Mouse (Mus musculus) limb, embryonic 11.5 days (tissue): ENCODE results near the gene Prkaa1. TPM values are rescaled to one million over a fixed set of nuclear protein-coding genes. Genes with fewer than 3 reads are reported as not detected.

ENCODE experiments used
- ATAC-seq: fragments of 200-750 bp; cut with Nextera tagmentation; 2 replicates; pipeline ENCODE4 v1.8.0; 2017; ENCODE audit warnings: low read depth; ENCODE audit not compliant: insufficient number of reproducible peaks, low FRiP score, low TSS enrichment
- DNase-seq: peaks from one replicate; pipeline ENCODE4 v3.0.0-alpha.2; 2015; ENCODE audit warnings: low spot score
- H3K27ac ChIP-seq: fragments of 300-500 bp; sonication (generic); replicated peaks from 2 replicates; pipeline ENCODE4 v1.5.1; 2014; ENCODE audit warnings: low read depth, mild to moderate bottlenecking, low read length
- H3K27me3 ChIP-seq: fragments of 300-500 bp; sonication (generic); 2 replicates; pipeline ENCODE4 v1.6.1; 2014; ENCODE audit warnings: mild to moderate bottlenecking, low read length, mixed read lengths; ENCODE audit not compliant: control insufficient read depth, insufficient read depth
- H3K36me3 ChIP-seq: fragments of 300-500 bp; sonication (generic); 2 replicates; pipeline ENCODE4 v1.6.1; 2014; ENCODE audit warnings: mild to moderate bottlenecking, low read length, moderate library complexity, mixed read lengths; ENCODE audit not compliant: control insufficient read depth, insufficient read depth
- H3K4me1 ChIP-seq: fragments of 300-500 bp; sonication (generic); 2 replicates; pipeline ENCODE4 v1.6.1; 2014; ENCODE audit warnings: low read length, mixed read lengths; ENCODE audit not compliant: control insufficient read depth, insufficient read depth
- H3K4me2 ChIP-seq: fragments of 300-500 bp; sonication (generic); 2 replicates; pipeline ENCODE4 v1.6.1; 2014; ENCODE audit warnings: low read depth, mild to moderate bottlenecking, moderate library complexity; ENCODE audit not compliant: severe bottlenecking
- H3K4me3 ChIP-seq: fragments of 300-500 bp; sonication (generic); 2 replicates; pipeline ENCODE4 v1.5.1; 2014; ENCODE audit warnings: low read depth, low read length
- H3K9ac ChIP-seq: fragments of 300-500 bp; sonication (generic); 2 replicates; pipeline ENCODE4 v1.6.1; 2014; ENCODE audit warnings: mild to moderate bottlenecking, low read length
- H3K9me3 ChIP-seq: fragments of 300-500 bp; sonication (generic); 2 replicates; pipeline ENCODE4 v1.6.1; 2016; ENCODE audit warnings: low read length; ENCODE audit not compliant: control insufficient read depth
- WGBS: fragments of 180-500 bp; shearing (Covaris S2); extraction: QIAGEN DNeasy Blood & Tissue Kit; methylation state at CpG from one replicate; pipeline ENCODE4 v1.1.7; 2014; 5-methylcytosine and 5-hydroxymethylcytosine counted together
- polyA plus RNA-seq: library from polyadenylated mRNA; unstranded; fragments of >200 nt; fragmentation: Nextera tagmentation; extraction: Ambion mirVana; gene quantifications from 2 replicates; pipeline ENCODE4 v1.2.1, GENCODE M21; 2014

The Prkaa1 gene
- polyA plus RNA-seq: 20.4 and 21.2 TPM in 2 replicates

DNA sequence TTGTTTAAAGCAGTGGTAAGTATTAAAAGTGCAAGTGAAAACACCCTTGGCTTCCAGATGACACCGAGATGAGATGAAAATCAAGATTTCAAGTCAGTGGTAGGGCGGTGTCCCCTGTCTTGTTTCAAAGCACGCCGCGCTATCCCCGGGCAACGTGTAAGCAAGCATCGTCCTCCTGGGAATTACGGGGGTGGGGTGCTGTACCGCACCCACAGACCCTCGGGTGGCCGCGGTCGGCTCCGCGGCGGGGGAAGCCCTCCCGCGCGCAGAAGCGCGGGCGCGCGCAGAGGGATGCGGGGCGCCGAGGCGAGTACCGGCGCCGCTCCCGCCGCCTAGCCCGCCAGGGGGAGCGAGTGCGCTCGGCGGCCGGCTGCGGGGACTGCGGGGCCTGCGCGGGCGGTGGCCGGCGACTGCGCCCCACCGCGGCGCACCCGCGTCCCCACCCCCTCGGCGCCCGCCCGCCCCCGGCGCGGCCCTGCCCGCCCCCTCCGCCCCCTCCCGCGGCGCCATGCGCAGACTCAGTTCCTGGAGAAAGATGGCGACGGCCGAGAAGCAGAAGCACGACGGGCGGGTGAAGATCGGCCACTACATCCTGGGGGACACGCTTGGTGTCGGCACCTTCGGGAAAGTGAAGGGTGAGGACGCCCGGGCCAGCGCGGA, at the start of gene Prkaa1:
Gene Prkaa1, plus strand, starts transcription at position 501 of the 660 bp plus-strand sequence.
- no peaks in the 10 kb centered on the region for H3K27me3 ChIP-seq
- peak within 1 kb of the TSS; percentile 65 for H3K4me2 ChIP-seq
- H3K4me3 ChIP-seq: peak within 1 kb of the TSS; percentile 89
- DNase-seq (peak; percentile 82), ATAC-seq (peak; percentile 87)
- no peaks in the 10 kb centered on the region for H3K9me3 ChIP-seq
- H3K9ac ChIP-seq: peak within 1 kb of the TSS; percentile 88
- H3K27ac ChIP-seq: peak within 1 kb of the TSS; percentile 85
- peaks cover 8% of the 10 kb centered on the region for H3K4me1 ChIP-seq
- WGBS: under 1% methylated on average over 52 of the region's 80 CpGs
- no peaks in the 10 kb centered on the region for H3K36me3 ChIP-seq

DNA sequence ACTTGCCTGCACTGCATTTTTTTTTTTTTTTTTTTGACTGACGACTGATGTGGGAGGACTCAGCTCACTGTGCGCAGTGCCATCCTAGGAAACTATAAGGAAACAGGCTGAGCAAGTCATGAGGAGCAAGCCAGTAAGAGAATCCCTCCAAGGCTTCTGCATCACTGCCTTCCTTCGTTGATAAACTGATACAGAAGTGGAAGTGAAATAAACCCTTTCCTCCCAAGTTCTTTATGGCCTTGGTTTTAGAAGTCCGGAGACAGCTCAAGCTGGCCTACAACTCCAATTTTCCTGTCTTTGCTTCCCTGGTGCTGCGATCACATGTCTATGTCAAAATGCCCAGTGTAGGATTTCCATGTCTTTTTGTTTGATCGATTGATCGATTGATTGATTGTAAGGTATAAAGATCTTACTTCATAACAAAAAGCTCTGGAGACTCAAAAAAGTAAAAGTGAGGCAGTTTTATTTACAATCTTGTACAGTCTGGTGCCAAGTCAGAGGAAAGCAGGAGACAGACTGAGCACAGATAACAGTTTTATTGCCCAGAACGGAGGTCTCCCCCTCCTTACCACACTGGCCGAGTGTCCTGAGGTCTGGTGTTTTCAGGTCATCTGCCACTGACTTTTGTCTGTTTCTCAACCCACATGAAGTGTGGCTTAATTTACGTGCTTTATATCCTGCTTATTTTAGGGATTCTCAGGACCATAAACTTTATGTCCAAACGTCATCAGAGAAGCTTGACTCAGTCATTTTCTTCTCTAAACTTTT, 47.9 kb upstream of the Prkaa1 start:
- Histone ChIP-seq H3K27ac (no peak overlapping the region), H3K9ac (no peak overlapping the region), H3K9me3 (no peaks in the 10 kb centered on the region), H3K27me3 (no peaks in the 10 kb centered on the region), H3K4me2 (no peak overlapping the region), H3K36me3 (no peaks in the 10 kb centered on the region), H3K4me3 (no peak overlapping the region), H3K4me1 (no peaks in the 10 kb centered on the region)
- WGBS: 77% methylated on average over 11 of the region's 11 CpGs
- ATAC-seq: no peak
- DNase-seq: no peak

- Histone ChIP-seq H3K27me3 (no peaks in the 10 kb centered on the region), H3K27ac (no peak overlapping the region), H3K36me3 (no peaks in the 10 kb centered on the region), H3K4me2 (no peak overlapping the region), H3K9ac (no peak overlapping the region), H3K4me1 (no peaks in the 10 kb centered on the region), H3K4me3 (no peak overlapping the region), H3K9me3 (no peaks in the 10 kb centered on the region)
- no peak for DNase-seq
- ATAC-seq: no peak
- WGBS: 87% methylated on average over 1 of the region's 1 CpGs
Observed at GRCm38 (mm10) chr15:5097376-5097775, 46.3 kb upstream of the Prkaa1 start.

- DNase-seq (no peak), ATAC-seq (no peak)
- Histone ChIP-seq H3K4me2 (no peak overlapping the region), H3K36me3 (no peaks in the 10 kb centered on the region), H3K9me3 (no peaks in the 10 kb centered on the region), H3K9ac (no peak overlapping the region), H3K27ac (no peak overlapping the region), H3K4me3 (no peak overlapping the region), H3K27me3 (no peaks in the 10 kb centered on the region), H3K4me1 (no peaks in the 10 kb centered on the region)
- 87% methylated on average over 4 of the region's 4 CpGs for WGBS
Observed at GRCm38 (mm10) chr15:5102312-5102711, 41.3 kb upstream of the Prkaa1 start.

- Histone ChIP-seq H3K4me1 (no peaks in the 10 kb centered on the region), H3K9me3 (no peaks in the 10 kb centered on the region), H3K36me3 (no peaks in the 10 kb centered on the region), H3K9ac (no peak overlapping the region), H3K27me3 (no peaks in the 10 kb centered on the region), H3K4me3 (no peak overlapping the region), H3K27ac (no peak overlapping the region), H3K4me2 (no peak overlapping the region)
- WGBS: 82% methylated on average over 6 of the region's 6 CpGs
- ATAC-seq: no peak
- no peak for DNase-seq
Observed at GRCm38 (mm10) chr15:5105891-5106290, 37.8 kb upstream of the Prkaa1 start.

DNA sequence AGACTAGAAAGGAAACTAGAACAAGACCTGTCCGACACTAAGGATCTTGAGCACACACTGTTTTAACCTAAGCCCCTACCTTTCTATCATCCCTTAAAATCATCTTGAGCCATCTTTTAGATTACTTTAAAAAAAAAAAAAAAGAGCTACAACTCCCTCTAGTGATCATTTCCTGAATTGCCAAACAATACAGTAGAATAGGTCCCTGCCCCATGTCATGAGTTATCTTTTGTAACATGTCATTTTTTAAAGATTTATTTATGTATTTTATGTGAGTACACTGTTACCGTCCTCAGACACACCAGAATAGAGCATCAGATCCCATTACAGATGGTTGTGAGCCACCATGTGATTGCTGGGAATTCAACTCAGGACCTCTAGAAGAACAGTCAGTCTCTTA, 37.4 kb upstream of the Prkaa1 start:
- no peak overlapping the region for H3K4me3 ChIP-seq
- H3K27ac ChIP-seq: no peak overlapping the region
- ATAC-seq (no peak), DNase-seq (no peak)
- no peaks in the 10 kb centered on the region for H3K9me3 ChIP-seq
- H3K4me1 ChIP-seq: no peaks in the 10 kb centered on the region
- 56% methylated on average over 2 of the region's 2 CpGs for WGBS
- no peaks in the 10 kb centered on the region for H3K36me3 ChIP-seq
- H3K27me3 ChIP-seq: no peaks in the 10 kb centered on the region
- H3K9ac ChIP-seq: no peak overlapping the region
- no peak overlapping the region for H3K4me2 ChIP-seq

- WGBS: 69% methylated on average over 21 of the region's 21 CpGs
- ATAC-seq: no peak
- Histone ChIP-seq H3K4me2 (no peak within 1 kb of the TSS), H3K9ac (no peak within 1 kb of the TSS), H3K27ac (no peak within 1 kb of the TSS), H3K27me3 (no peaks in the 10 kb centered on the region), H3K9me3 (no peaks in the 10 kb centered on the region), H3K36me3 (no peaks in the 10 kb centered on the region), H3K4me3 (no peak within 1 kb of the TSS), H3K4me1 (no peaks in the 10 kb centered on the region)
- DNase-seq: no peak
Observed at GRCm38 (mm10) chr15:5107686-5108654, 35.7 kb upstream of the Prkaa1 start, which contains the start of gene Card6. Gene Card6, minus strand, starts transcription at chr15:5108539.

DNA sequence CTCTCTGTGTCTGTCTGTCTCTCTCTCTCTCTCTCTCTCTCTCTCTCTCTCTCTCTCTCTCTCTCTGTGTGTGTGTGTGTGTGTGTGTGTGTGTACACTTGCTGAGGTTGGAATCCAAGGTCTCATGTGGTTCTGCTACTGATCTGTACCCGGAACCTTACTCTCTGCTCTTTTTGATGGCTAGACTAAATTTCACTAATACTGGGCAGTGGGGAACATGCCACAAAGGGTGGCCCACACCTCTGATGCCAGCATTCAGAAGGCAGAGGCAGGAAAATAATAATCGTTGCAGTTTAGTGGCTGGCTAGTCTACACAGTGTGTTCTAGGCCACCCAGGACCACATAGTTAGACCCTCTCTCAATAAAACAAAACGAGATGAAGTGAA, 35.0 kb upstream of the Prkaa1 start:
- Histone ChIP-seq H3K27ac (no peak overlapping the region), H3K36me3 (no peaks in the 10 kb centered on the region), H3K9ac (no peak overlapping the region), H3K4me3 (no peak overlapping the region), H3K27me3 (no peaks in the 10 kb centered on the region), H3K4me1 (no peaks in the 10 kb centered on the region), H3K9me3 (no peaks in the 10 kb centered on the region), H3K4me2 (no peak overlapping the region)
- 80% methylated on average over 3 of the region's 3 CpGs for WGBS
- ATAC-seq (no peak), DNase-seq (no peak)
